Mouse (Mus musculus) embryonic facial prominence, embryonic 13.5 days (tissue): ENCODE measurements around the gene Mup20. TPM values are rescaled to one million over a fixed set of nuclear protein-coding genes. Genes with fewer than 3 reads are reported as not detected.

Source experiments
- polyA plus RNA-seq: library from polyadenylated mRNA; unstranded; fragments of >200 nt; fragmentation: Nextera tagmentation; extraction: Ambion mirVana; gene quantifications from 2 replicates; pipeline ENCODE4 v1.2.1, GENCODE M21; 2015

Mup20 gene
- polyA plus RNA-seq, 1 experiment from 2014 or later = not detected

Other genes with a start within 250 kb of the Mup20 start
- 0.46 and 0.59 TPM in 2 replicates for gene Mup5, start 218.9 kb downstream of the Mup20 start, polyA plus RNA-seq
- gene Mup3, start 33.2 kb upstream of the Mup20 start, polyA plus RNA-seq = not detected in 2 replicates
- not detected in 2 replicates for gene Mup21, start 96.7 kb upstream of the Mup20 start, polyA plus RNA-seq
- 11.8 and 15.0 TPM in 2 replicates for gene Zfp37, start 176.9 kb upstream of the Mup20 start, polyA plus RNA-seq
- gene Slc31a2, start 208.4 kb upstream of the Mup20 start, polyA plus RNA-seq = 19.0 and 20.2 TPM in 2 replicates